11 mouse cellular contexts compared by ENCODE assay signal in genomic region chr12:39536326-39536725, GRCm38 (mm10).
"Had no signal": no experiment of that assay in that cellular context is flagged by ENCODE, and none has a peak within 500 bp of the region (broad histone marks: within the 10 kb centered on the region; RNA-seq: fewer than 3 reads in every experiment).

No protein-coding gene starts in this region.

- H3K9me3 ChIP-seq: limb, embryonic 12.5 days; liver, embryonic 13.5 days; lung, embryonic 15.5 days; midbrain, embryonic 13.5 days; neural tube, embryonic 12.5 days had no signal

- H3K27me3 ChIP-seq: limb, embryonic 12.5 days; liver, embryonic 13.5 days; lung, embryonic 15.5 days; midbrain, embryonic 13.5 days; neural tube, embryonic 12.5 days had no signal

- H3K9ac ChIP-seq: limb, embryonic 12.5 days; liver, embryonic 13.5 days; liver, postnatal 0 days; lung, embryonic 15.5 days; midbrain, embryonic 13.5 days; neural tube, embryonic 12.5 days had no signal

- H3K4me3 ChIP-seq: limb, embryonic 12.5 days; liver, embryonic 13.5 days; lung, embryonic 15.5 days; midbrain, embryonic 13.5 days; neural tube, embryonic 12.5 days had no signal

- H3K4me1 ChIP-seq: limb, embryonic 12.5 days; liver, embryonic 13.5 days; lung, embryonic 15.5 days; midbrain, embryonic 13.5 days; neural tube, embryonic 12.5 days had no signal

- H3K36me3 ChIP-seq: limb, embryonic 12.5 days; liver, embryonic 13.5 days; lung, embryonic 15.5 days; midbrain, embryonic 13.5 days; neural tube, embryonic 12.5 days had no signal

- H3K27ac ChIP-seq: limb, embryonic 12.5 days; liver, embryonic 13.5 days; lung, embryonic 15.5 days; midbrain, embryonic 13.5 days; neural tube, embryonic 12.5 days had no signal

- DNase-seq: kidney, postnatal 25 days; liver; liver, embryonic 13.5 days; liver, postnatal 0 days; right cerebral cortex, adult 18-20 months; right cerebral cortex, postnatal 25 days; thymus, postnatal 36 days had no signal

- H3K4me2 ChIP-seq: limb, embryonic 12.5 days; liver, embryonic 13.5 days; lung, embryonic 15.5 days; midbrain, embryonic 13.5 days; neural tube, embryonic 12.5 days had no signal

- ATAC-seq: liver, postnatal 0 days; midbrain, embryonic 13.5 days had no signal
